Mouse (Mus musculus): ENCODE data around the gene Rtl5. TPM values are rescaled to one million over a fixed set of nuclear protein-coding genes. Genes with fewer than 3 reads are reported as not detected.

Gene Rtl5
- total and polyA plus RNA-seq, 3 experiments, result 1.7 to 2.3 (median 2.1) TPM

GRCm38 (mm10) chrX:102017213-102017923 lies 53.7 kb downstream of the Rtl5 start:
- peak; percentile 45 to 52 for DNase-seq
- H3K4me3 ChIP-seq, result peak overlapping the region; percentile 41
- intact Hi-C loops (cut with DNase I), result no loop called here
- TF ChIP-seq POLR2A (IDR thresholded peaks at IDR 0.05; ENCODE audit: insufficient read depth, low read depth, low read length) (peak; percentile 70), CTCF (IDR thresholded peaks at IDR 0.05) (no peak)
- peak overlapping the region; percentile 77 for H3K27ac ChIP-seq
- H3K9ac ChIP-seq (ENCODE audit: low read depth, low read length), result peak overlapping the region; percentile 5; the same call in 1 of the 2 replicates
- peaks cover 4% of the 10 kb centered on the region for H3K4me1 ChIP-seq (ENCODE audit: control insufficient read depth, insufficient read depth, low read length)
- no peaks in the 10 kb centered on the region for H3K27me3 ChIP-seq (ENCODE audit: control insufficient read depth, insufficient read depth, low read length)
- H3K79me2 ChIP-seq (replicated peaks; ENCODE audit: control insufficient read depth, insufficient read depth, low read length), result no peaks in the 10 kb centered on the region
- H3K36me3 ChIP-seq (ENCODE audit: control insufficient read depth, insufficient read depth, low read length), result no peaks in the 10 kb centered on the region
- WGBS, result 38% methylated on average over 9 of the region's 9 CpGs

Other genes with a start within 250 kb of the Rtl5 start
- gene Nhsl2, start 221.9 kb downstream of the Rtl5 start, total RNA-seq (2021), result 1 to 10 TPM; 3.6 to 4.2 TPM
- 1.4 and 2.7 TPM in 2 replicates for gene Nhsl2, start 221.9 kb downstream of the Rtl5 start, polyA plus RNA-seq (2012; rRNA removed)
- gene Pin4, start 48.1 kb upstream of the Rtl5 start, total RNA-seq (2021), result 10 to 100 TPM; 16.4 TPM
- 1.8 and 5.1 TPM in 2 replicates for gene Pin4, start 48.1 kb upstream of the Rtl5 start, polyA plus RNA-seq (2012; rRNA removed)
- under 1 TPM; 0.34 to 0.36 TPM for gene Ercc6l, start 85.8 kb upstream of the Rtl5 start, total RNA-seq (2021)
- 0.10 and 0.23 TPM in 2 replicates for gene Ercc6l, start 85.8 kb upstream of the Rtl5 start, polyA plus RNA-seq (2012; rRNA removed)
- gene Rps4x, start 118.1 kb upstream of the Rtl5 start, total RNA-seq (2021), result 100 to 1,000 TPM; 560 to 757 TPM
- 348 and 596 TPM in 2 replicates for gene Rps4x, start 118.1 kb upstream of the Rtl5 start, polyA plus RNA-seq (2012; rRNA removed)
- 1 to 10 TPM in 1 of 2 experiments, under 1 TPM in 1; 0.93 to 1.0 TPM for gene Cited1, start 180.9 kb upstream of the Rtl5 start, total RNA-seq (2021)
- 3.5 and 5.2 TPM in 2 replicates for gene Cited1, start 180.9 kb upstream of the Rtl5 start, polyA plus RNA-seq (2012; rRNA removed)